Mouse (Mus musculus) lung, postnatal 0 days (tissue): ENCODE data around the gene Nln.

Experiments used
- CTCF ChIP-seq: IDR thresholded peaks from 2 replicates; pipeline ENCODE4 v1.5.1; 2016; ENCODE audit warnings: antibody characterized with exemption, mild to moderate bottlenecking
- EP300 ChIP-seq: IDR thresholded peaks from 2 replicates; pipeline ENCODE4 v1.6.1; 2016; ENCODE audit warnings: antibody characterized with exemption, mild to moderate bottlenecking, control low read depth

DNA sequence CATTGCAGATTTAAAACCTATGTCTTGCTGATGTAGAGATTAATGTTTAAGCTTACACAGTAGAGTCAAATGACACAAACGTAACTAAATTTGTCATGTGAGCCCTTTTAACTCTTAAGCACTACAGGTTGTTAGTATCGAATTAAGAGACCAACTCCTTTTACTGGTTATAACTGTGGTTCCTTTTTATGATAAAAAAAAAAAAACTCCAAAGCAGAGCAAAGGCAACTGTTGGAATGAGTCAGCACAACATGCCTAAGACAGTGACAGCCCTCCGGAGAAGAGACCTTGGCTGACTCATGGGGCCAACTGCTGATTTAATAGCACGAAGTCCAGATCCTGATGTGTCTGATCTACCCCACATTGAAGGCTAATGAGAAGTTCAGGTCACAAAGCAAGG is 68.5 kb downstream of the Nln start:
- no peak for TF ChIP-seq CTCF
- no peak for TF ChIP-seq EP300
